Mouse (Mus musculus) heart, embryonic 14.5 days (tissue): Measurements from ENCODE around the gene Dusp2. TPM values are rescaled to one million over a fixed set of nuclear protein-coding genes. Genes with fewer than 3 reads are reported as not detected.
"Not testable (repeated sequence)": the region's sequence is repeated elsewhere in the genome, so short reads cannot be mapped to it uniquely, and the experiment has no call there.

ENCODE experiments used
- ATAC-seq: fragments of 200-750 bp; cut with Nextera tagmentation; 2 replicates; pipeline ENCODE4 v1.8.0; 2017; ENCODE audit warnings: low read depth, moderate TSS enrichment; ENCODE audit not compliant: insufficient number of reproducible peaks, insufficient read depth, low FRiP score
- H3K27ac ChIP-seq, 2 experiments: fragments of 200-500 bp in 1 of 2; fragments of 300-500 bp in 1 of 2; sonication (generic) in 1 of 2; replicated peaks in 1 of 2; 2 replicates each; pipeline ENCODE4 v1.5.1; 2012 to 2014; ENCODE audit warnings: low read depth in 2 of 2, low read length in 2 of 2, control low read depth in 1 of 2, mild to moderate bottlenecking in 1 of 2, mixed read lengths in 1 of 2; ENCODE audit not compliant: control insufficient read depth in 1 of 2, insufficient read depth in 1 of 2
- H3K27me3 ChIP-seq: fragments of 300-500 bp; sonication (generic); 2 replicates; pipeline ENCODE4 v1.6.1; 2014; ENCODE audit warnings: mild to moderate bottlenecking, low read length, control low read depth; ENCODE audit not compliant: control insufficient read depth, insufficient read depth
- H3K36me3 ChIP-seq: fragments of 300-500 bp; sonication (generic); 2 replicates; pipeline ENCODE4 v1.6.1; 2014; ENCODE audit warnings: mild to moderate bottlenecking, control low read depth, low read length, mixed read lengths; ENCODE audit not compliant: control insufficient read depth, insufficient read depth
- H3K4me1 ChIP-seq, 2 experiments: fragments of 200-500 bp in 1 of 2; fragments of 300-500 bp in 1 of 2; sonication (generic) in 1 of 2; 2 replicates each; pipeline ENCODE4 v1.6.1; 2012 to 2014; ENCODE audit warnings: low read length in 2 of 2, control low read depth in 1 of 2, mixed read lengths in 1 of 2; ENCODE audit not compliant: control insufficient read depth in 2 of 2, insufficient read depth in 2 of 2
- H3K4me2 ChIP-seq: fragments of 300-500 bp; sonication (generic); 2 replicates; pipeline ENCODE4 v1.6.1; 2014; ENCODE audit warnings: mild to moderate bottlenecking, low read length
- H3K4me3 ChIP-seq, 2 experiments: fragments of 200-500 bp in 1 of 2; fragments of 300-500 bp in 1 of 2; sonication (generic) in 1 of 2; 2 replicates each; pipeline ENCODE4 v1.5.1; 2012 to 2014; ENCODE audit warnings: low read length in 2 of 2, mild to moderate bottlenecking in 2 of 2, control low read depth in 1 of 2, low read depth in 1 of 2, moderate library complexity in 1 of 2; ENCODE audit not compliant: control insufficient read depth in 1 of 2, insufficient read depth in 1 of 2
- H3K9ac ChIP-seq: fragments of 300-500 bp; sonication (generic); 2 replicates; pipeline ENCODE4 v1.6.1; 2014; ENCODE audit warnings: mild to moderate bottlenecking, low read length
- H3K9me3 ChIP-seq: fragments of 300-500 bp; sonication (generic); 2 replicates; pipeline ENCODE4 v1.6.1; 2016; ENCODE audit warnings: low read length, control low read depth; ENCODE audit not compliant: control insufficient read depth
- WGBS: fragments of 180-500 bp; shearing (Covaris S2); extraction: QIAGEN DNeasy Blood & Tissue Kit; methylation state at CpG from one replicate; pipeline ENCODE4 v1.1.7; 2014; 5-methylcytosine and 5-hydroxymethylcytosine counted together
- polyA plus RNA-seq: library from polyadenylated mRNA; unstranded; fragments of >200 nt; fragmentation: Nextera tagmentation; extraction: Ambion mirVana; gene quantifications from 2 replicates; pipeline ENCODE4 v1.2.1, GENCODE M21; 2014

The Dusp2 gene
- 14.5 and 15.9 TPM in 2 replicates for polyA plus RNA-seq

- H3K36me3 ChIP-seq, result no peaks in the 10 kb centered on the region
- H3K4me2 ChIP-seq, result peak within 1 kb of the TSS; percentile 96
- no peaks in the 10 kb centered on the region for H3K9me3 ChIP-seq
- peak within 1 kb of the TSS; percentile 75 for H3K9ac ChIP-seq
- ATAC-seq, result peak; percentile 87
- H3K27ac ChIP-seq, result peak within 1 kb of the TSS; percentile 23 to 45
- peaks cover 25 to 35% of the 10 kb centered on the region in 2 experiments for H3K4me1 ChIP-seq
- H3K4me3 ChIP-seq, result peak within 1 kb of the TSS; percentile 56 to 66
- WGBS, result 0% methylated on average over 40 of the region's 76 CpGs
- peaks cover 8% of the 10 kb centered on the region; the same call in 1 of the 2 replicates for H3K27me3 ChIP-seq
These were observed at the start of gene Dusp2 for GRCm38 (mm10) chr2:127335767-127336496. Gene Dusp2 (plus strand): TSS chr2:127336159.

GRCm38 (mm10) chr2:127292250-127292649, 43.7 kb upstream of the Dusp2 start:
- no peaks in the 10 kb centered on the region for H3K27me3 ChIP-seq
- WGBS, result 48% methylated on average over 4 of the region's 4 CpGs
- peaks cover 88% of the 10 kb centered on the region for H3K36me3 ChIP-seq

GRCm38 (mm10) chr2:127297001-127297805, 38.8 kb upstream of the Dusp2 start:
- Histone ChIP-seq H3K36me3 (peaks cover 99% of the 10 kb centered on the region), H3K4me1 (no peaks in the 10 kb centered on the region), H3K27me3 (no peaks in the 10 kb centered on the region), H3K9ac (no peak overlapping the region), H3K4me2 (no peak overlapping the region), H3K4me3 (no peak overlapping the region), H3K9me3 (no peaks in the 10 kb centered on the region), H3K27ac (no peak overlapping the region)
- WGBS, result 97% methylated on average over 7 of the region's 7 CpGs
- no peak for ATAC-seq

More at GRCm38 (mm10) chr2:127292250-127292649, 43.7 kb upstream of the Dusp2 start:
- H3K4me2 ChIP-seq, result no peak overlapping the region
- no peak overlapping the region for H3K4me3 ChIP-seq
- no peaks in the 10 kb centered on the region for H3K9me3 ChIP-seq
- ATAC-seq, result no peak
- H3K9ac ChIP-seq, result no peak overlapping the region
- H3K4me1 ChIP-seq, result no peaks in the 10 kb centered on the region
- H3K27ac ChIP-seq, result no peak overlapping the region

GRCm38 (mm10) chr2:127298056-127298455, 37.9 kb upstream of the Dusp2 start:
- Histone ChIP-seq H3K4me3 (no peak overlapping the region), H3K9ac (no peak overlapping the region), H3K4me1 (no peaks in the 10 kb centered on the region), H3K4me2 (no peak overlapping the region), H3K27me3 (no peaks in the 10 kb centered on the region), H3K27ac (no peak overlapping the region), H3K9me3 (no peaks in the 10 kb centered on the region), H3K36me3 (peaks cover 92% of the 10 kb centered on the region)
- WGBS, result 97% methylated on average over 1 of the region's 1 CpGs
- no peak for ATAC-seq

- Histone ChIP-seq H3K4me1 (no peaks in the 10 kb centered on the region), H3K9ac (no peak overlapping the region), H3K36me3 (peaks cover 66% of the 10 kb centered on the region), H3K27me3 (no peaks in the 10 kb centered on the region), H3K27ac (0 out of 4 replicates have a peak overlapping the region, but pooled peaks of 1 of the 2 experiments have one; percentile 19), H3K9me3 (no peaks in the 10 kb centered on the region), H3K4me2 (no peak overlapping the region), H3K4me3 (no peak overlapping the region)
- 70% methylated on average over 3 of the region's 3 CpGs for WGBS
- no peak for ATAC-seq
These were observed 35.3 kb upstream of the Dusp2 start for GRCm38 (mm10) chr2:127300701-127301100.

GRCm38 (mm10) chr2:127301883-127302282, 34.1 kb upstream of the Dusp2 start:
- WGBS, result 86% methylated on average over 3 of the region's 3 CpGs
- H3K9me3 ChIP-seq, result no peaks in the 10 kb centered on the region
- no peak overlapping the region for H3K9ac ChIP-seq
- ATAC-seq, result no peak
- no peak overlapping the region for H3K27ac ChIP-seq
- H3K4me1 ChIP-seq, result no peaks in the 10 kb centered on the region
- H3K4me3 ChIP-seq, result no peak overlapping the region
- peaks cover 54% of the 10 kb centered on the region for H3K36me3 ChIP-seq
- no peak overlapping the region for H3K4me2 ChIP-seq
- no peaks in the 10 kb centered on the region for H3K27me3 ChIP-seq

- H3K9ac ChIP-seq, H3K27me3 ChIP-seq, H3K9me3 ChIP-seq, H3K4me3 ChIP-seq, H3K27ac ChIP-seq, ATAC-seq, H3K4me1 ChIP-seq, H3K4me2 ChIP-seq: not testable (repeated sequence)
- H3K36me3 ChIP-seq, result peaks cover 31% of the 10 kb centered on the region
- WGBS, result 77% methylated on average over 4 of the region's 4 CpGs
These were observed 31.8 kb upstream of the Dusp2 start for GRCm38 (mm10) chr2:127304192-127304591.
